Mouse (Mus musculus): ENCODE results near the gene Ubl3. TPM values are rescaled to one million over a fixed set of nuclear protein-coding genes. Genes with fewer than 3 reads are reported as not detected.

The Ubl3 gene
- 182 and 202 TPM in 2 replicates for polyA plus RNA-seq (2012; rRNA removed)

GRCm38 (mm10) chr5:148552187-148553071 is at the start of gene Ubl3:
Gene Ubl3 (minus strand): TSS chr5:148552789.
- Histone ChIP-seq H3K4me1 (ENCODE audit: control insufficient read depth, insufficient read depth, low read length) (peaks cover 13% of the 10 kb centered on the region; the same call in 1 of the 2 replicates), H3K27me3 (ENCODE audit: control insufficient read depth, insufficient read depth, low read length) (no peaks in the 10 kb centered on the region), H3K4me3 (replicated peaks; ENCODE audit: insufficient read depth, low read depth, low read length) (peak within 1 kb of the TSS; percentile 81), H3K27ac (ENCODE audit: insufficient read depth, low read length) (peak within 1 kb of the TSS; percentile 95)
- WGBS: under 1% methylated on average over 94 of the region's 95 CpGs
- peak; percentile 92 to 93 for DNase-seq
- peak; percentile 73 for TF ChIP-seq POLR2A (IDR thresholded peaks at IDR 0.05; ENCODE audit: borderline replicate concordance, insufficient read depth, low read length)
- no peak for TF ChIP-seq CTCF (IDR thresholded peaks at IDR 0.05; ENCODE audit: borderline replicate concordance, insufficient read depth, low read depth, low read length)

- Histone ChIP-seq H3K27ac (ENCODE audit: insufficient read depth, low read length) (no peak overlapping the region), H3K4me1 (ENCODE audit: control insufficient read depth, insufficient read depth, low read length) (no peaks in the 10 kb centered on the region), H3K4me3 (replicated peaks; ENCODE audit: insufficient read depth, low read depth, low read length) (no peak overlapping the region), H3K27me3 (ENCODE audit: control insufficient read depth, insufficient read depth, low read length) (no peaks in the 10 kb centered on the region)
- TF ChIP-seq CTCF (IDR thresholded peaks at IDR 0.05; ENCODE audit: borderline replicate concordance, insufficient read depth, low read depth, low read length) (no peak), POLR2A (IDR thresholded peaks at IDR 0.05; ENCODE audit: borderline replicate concordance, insufficient read depth, low read length) (no peak)
- WGBS: 41% methylated on average over 9 of the region's 9 CpGs
- DNase-seq: no peak
Measured at GRCm38 (mm10) chr5:148598376-148598775, 45.8 kb upstream of the Ubl3 start.

GRCm38 (mm10) chr5:148596086-148596753 is 43.6 kb upstream of the Ubl3 start:
- DNase-seq: no peak
- TF ChIP-seq POLR2A (IDR thresholded peaks at IDR 0.05; ENCODE audit: borderline replicate concordance, insufficient read depth, low read length) (no peak), CTCF (IDR thresholded peaks at IDR 0.05; ENCODE audit: borderline replicate concordance, insufficient read depth, low read depth, low read length) (no peak)
- no peak overlapping the region for H3K27ac ChIP-seq (ENCODE audit: insufficient read depth, low read length)
- H3K27me3 ChIP-seq (ENCODE audit: control insufficient read depth, insufficient read depth, low read length): no peaks in the 10 kb centered on the region
- WGBS: 85% methylated on average over 15 of the region's 15 CpGs
- H3K4me3 ChIP-seq (replicated peaks; ENCODE audit: insufficient read depth, low read depth, low read length): no peak overlapping the region
- no peaks in the 10 kb centered on the region for H3K4me1 ChIP-seq (ENCODE audit: control insufficient read depth, insufficient read depth, low read length)

- TF ChIP-seq CTCF (IDR thresholded peaks at IDR 0.05; ENCODE audit: borderline replicate concordance, insufficient read depth, low read depth, low read length) (no peak), POLR2A (IDR thresholded peaks at IDR 0.05; ENCODE audit: borderline replicate concordance, insufficient read depth, low read length) (no peak)
- WGBS: 88% methylated on average over 1 of the region's 1 CpGs
- H3K4me1 ChIP-seq (ENCODE audit: control insufficient read depth, insufficient read depth, low read length): no peaks in the 10 kb centered on the region
- H3K27ac ChIP-seq (ENCODE audit: insufficient read depth, low read length): no peak overlapping the region
- no peaks in the 10 kb centered on the region for H3K27me3 ChIP-seq (ENCODE audit: control insufficient read depth, insufficient read depth, low read length)
- no peak overlapping the region for H3K4me3 ChIP-seq (replicated peaks; ENCODE audit: insufficient read depth, low read depth, low read length)
- no peak for DNase-seq
Measured at GRCm38 (mm10) chr5:148595459-148595751, 42.8 kb upstream of the Ubl3 start.

GRCm38 (mm10) chr5:148594693-148595458 is 42.3 kb upstream of the Ubl3 start:
- Histone ChIP-seq H3K4me3 (replicated peaks; ENCODE audit: insufficient read depth, low read depth, low read length) (no peak overlapping the region), H3K27ac (ENCODE audit: insufficient read depth, low read length) (no peak overlapping the region), H3K4me1 (ENCODE audit: control insufficient read depth, insufficient read depth, low read length) (no peaks in the 10 kb centered on the region), H3K27me3 (ENCODE audit: control insufficient read depth, insufficient read depth, low read length) (no peaks in the 10 kb centered on the region)
- no peak for DNase-seq
- no peak for TF ChIP-seq POLR2A (IDR thresholded peaks at IDR 0.05; ENCODE audit: borderline replicate concordance, insufficient read depth, low read length)
- TF ChIP-seq CTCF (IDR thresholded peaks at IDR 0.05; ENCODE audit: borderline replicate concordance, insufficient read depth, low read depth, low read length): no peak
- WGBS: 93% methylated on average over 3 of the region's 3 CpGs

GRCm38 (mm10) chr5:148593607-148594006 is 41.0 kb upstream of the Ubl3 start:
- H3K4me3 ChIP-seq (replicated peaks; ENCODE audit: insufficient read depth, low read depth, low read length): no peak overlapping the region
- H3K27me3 ChIP-seq (ENCODE audit: control insufficient read depth, insufficient read depth, low read length): no peaks in the 10 kb centered on the region
- 48% methylated on average over 4 of the region's 4 CpGs for WGBS
- TF ChIP-seq CTCF (IDR thresholded peaks at IDR 0.05; ENCODE audit: borderline replicate concordance, insufficient read depth, low read depth, low read length) (no peak), POLR2A (IDR thresholded peaks at IDR 0.05; ENCODE audit: borderline replicate concordance, insufficient read depth, low read length) (no peak)
- no peak overlapping the region for H3K27ac ChIP-seq (ENCODE audit: insufficient read depth, low read length)
- no peaks in the 10 kb centered on the region for H3K4me1 ChIP-seq (ENCODE audit: control insufficient read depth, insufficient read depth, low read length)
- DNase-seq: no peak

- TF ChIP-seq CTCF (IDR thresholded peaks at IDR 0.05; ENCODE audit: borderline replicate concordance, insufficient read depth, low read depth, low read length) (no peak), POLR2A (IDR thresholded peaks at IDR 0.05; ENCODE audit: borderline replicate concordance, insufficient read depth, low read length) (no peak)
- no peaks in the 10 kb centered on the region for H3K4me1 ChIP-seq (ENCODE audit: control insufficient read depth, insufficient read depth, low read length)
- H3K27ac ChIP-seq (ENCODE audit: insufficient read depth, low read length): no peak overlapping the region
- 60% methylated on average over 7 of the region's 7 CpGs for WGBS
- no peak overlapping the region for H3K4me3 ChIP-seq (replicated peaks; ENCODE audit: insufficient read depth, low read depth, low read length)
- no peak for DNase-seq
- no peaks in the 10 kb centered on the region for H3K27me3 ChIP-seq (ENCODE audit: control insufficient read depth, insufficient read depth, low read length)
Measured at GRCm38 (mm10) chr5:148591448-148591862, 38.9 kb upstream of the Ubl3 start.

All from cerebellum, adult 2 months (tissue).